Mouse (Mus musculus): ENCODE data around the gene Prox2.

The Prox2 gene

GRCm38 (mm10) chr12:85094010-85094409, 16.5 kb downstream of the Prox2 start:
- no peak for DNase-seq (ENCODE audit: low read depth, low spot score)

- DNase-seq (ENCODE audit: low read depth, low spot score): peak; percentile 50
Observed at GRCm38 (mm10) chr12:85092214-85092613, 18.3 kb downstream of the Prox2 start.

GRCm38 (mm10) chr12:85091190-85091589, 19.4 kb downstream of the Prox2 start:
- DNase-seq (ENCODE audit: low read depth, low spot score): no peak

- no peak for DNase-seq (ENCODE audit: low read depth, low spot score)
Observed at GRCm38 (mm10) chr12:85087845-85088244, 22.7 kb downstream of the Prox2 start.

- DNase-seq (ENCODE audit: low read depth, low spot score): no peak
Observed at GRCm38 (mm10) chr12:85084941-85085340, 25.6 kb downstream of the Prox2 start.

- DNase-seq (ENCODE audit: low read depth, low spot score): no peak
Observed at GRCm38 (mm10) chr12:85084257-85084656, 26.3 kb downstream of the Prox2 start.

- no peak for DNase-seq (ENCODE audit: low read depth, low spot score)
Observed at GRCm38 (mm10) chr12:85077100-85077499, 33.5 kb downstream of the Prox2 start.

- no peak for DNase-seq (ENCODE audit: low read depth, low spot score)
Observed at GRCm38 (mm10) chr12:85071043-85071442, 39.5 kb downstream of the Prox2 start.

GRCm38 (mm10) chr12:85051218-85051617, 59.3 kb downstream of the Prox2 start:
- DNase-seq (ENCODE audit: low read depth, low spot score): no peak

Measured in retina, adult 2 months (tissue).